Mouse (Mus musculus) liver (tissue): ENCODE results near the gene Pds5a.
"Not testable (repeated sequence)": the region's sequence is repeated elsewhere in the genome, so short reads cannot be mapped to it uniquely, and the experiment has no call there.

Source experiments
- DNase-seq: peaks from one replicate; pipeline ENCODE4 v3.0.0-alpha.2; 2020; ENCODE audit warnings: mixed read lengths

The Pds5a gene

DNA sequence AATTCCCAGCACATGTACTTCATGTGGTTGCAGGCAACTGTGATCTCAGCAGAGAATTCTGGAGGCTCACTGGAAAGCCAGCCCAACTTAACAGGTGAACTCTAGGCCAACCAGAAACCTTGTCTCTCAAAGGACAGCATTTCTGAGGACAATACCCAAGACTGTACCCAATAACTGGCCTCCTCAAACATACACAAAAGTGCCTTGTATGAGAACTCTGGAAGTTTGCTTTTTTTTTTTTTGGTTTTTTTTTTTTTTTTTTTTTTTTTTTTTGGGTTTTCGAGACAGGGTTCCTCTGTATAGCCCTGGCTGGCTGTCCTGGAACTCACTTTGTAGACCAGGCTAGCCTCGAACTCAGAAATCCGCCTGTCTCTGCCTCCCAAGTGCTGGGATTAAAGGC, 4.0 kb downstream of the Pds5a start:
- DNase-seq = not testable (repeated sequence)

DNA sequence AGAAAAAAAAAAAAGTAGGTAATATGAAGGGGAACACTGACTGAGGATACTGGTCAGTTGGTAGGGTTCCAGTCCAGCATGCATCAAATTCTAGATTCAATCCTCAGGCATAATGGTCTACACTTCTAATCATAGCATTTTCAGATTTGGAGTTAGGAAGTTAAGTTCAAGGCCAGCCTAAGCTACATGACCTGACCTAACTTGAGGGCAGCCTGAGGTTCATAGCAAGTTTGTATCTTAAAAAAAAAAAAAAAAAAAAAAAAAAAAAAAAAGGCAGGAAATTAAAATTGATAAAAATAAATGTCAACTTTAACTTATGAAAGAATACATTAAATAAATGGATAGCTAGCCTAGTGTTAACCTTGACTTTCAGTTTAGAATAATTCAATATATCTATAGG, 5.1 kb downstream of the Pds5a start:
- no peak for DNase-seq

DNA sequence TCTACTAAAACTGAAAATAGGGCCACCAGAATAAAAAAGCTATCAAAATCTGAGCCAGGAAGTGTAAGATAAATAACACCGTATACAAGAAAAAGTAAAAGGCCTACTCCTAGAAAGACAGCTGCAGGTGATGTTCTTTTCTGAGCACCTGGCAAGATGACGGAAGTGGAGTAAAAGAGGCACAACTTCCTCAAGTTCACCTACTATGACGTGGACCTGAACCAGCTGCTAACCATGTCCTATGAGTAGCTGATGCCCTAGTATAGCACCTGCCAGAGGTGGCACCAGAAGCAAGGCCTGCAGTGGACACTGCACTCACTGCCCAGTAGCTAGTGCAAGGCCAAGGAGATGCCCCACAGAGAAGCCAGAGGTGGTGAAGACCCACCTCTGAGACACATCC, 9.3 kb downstream of the Pds5a start:
- no peak for DNase-seq

DNA sequence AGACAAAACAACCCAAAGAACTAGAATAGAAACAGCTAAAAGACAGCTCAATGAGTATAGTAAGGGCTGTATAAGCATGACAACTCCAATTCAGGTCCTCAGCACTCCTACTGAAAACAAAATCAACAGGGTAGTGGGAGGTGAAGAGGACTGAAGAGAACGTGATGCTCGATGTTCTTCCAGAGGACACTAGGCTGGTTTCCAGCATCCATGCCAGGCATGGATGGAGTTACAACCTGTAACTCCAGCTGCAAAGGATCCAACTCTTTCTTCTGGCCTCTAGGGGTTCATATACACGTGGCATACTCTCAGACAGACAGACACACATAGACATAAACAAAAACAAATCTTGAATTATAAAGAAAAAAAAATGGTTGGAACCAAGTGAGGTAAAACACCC, 11.3 kb downstream of the Pds5a start:
- DNase-seq = no peak

DNA sequence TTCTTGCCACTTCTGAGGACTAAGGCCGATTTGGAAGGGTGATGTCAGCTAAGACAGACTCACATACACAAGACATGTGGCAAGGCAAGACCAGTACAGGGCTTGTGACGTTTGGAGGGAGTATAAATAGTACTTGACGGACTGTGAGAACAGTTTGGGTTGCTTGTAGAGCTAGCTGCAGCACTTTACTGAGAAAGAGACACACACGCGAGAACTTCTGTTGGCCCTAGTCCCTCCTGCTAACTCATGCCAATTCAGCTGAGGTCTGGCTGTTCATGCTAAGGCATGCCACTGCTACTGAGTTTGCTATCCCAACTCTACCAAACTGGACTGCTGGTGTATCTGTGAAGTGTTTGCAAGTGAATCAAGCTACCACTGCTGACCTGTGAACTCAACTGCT, 19.2 kb downstream of the Pds5a start:
- no peak for DNase-seq

DNA sequence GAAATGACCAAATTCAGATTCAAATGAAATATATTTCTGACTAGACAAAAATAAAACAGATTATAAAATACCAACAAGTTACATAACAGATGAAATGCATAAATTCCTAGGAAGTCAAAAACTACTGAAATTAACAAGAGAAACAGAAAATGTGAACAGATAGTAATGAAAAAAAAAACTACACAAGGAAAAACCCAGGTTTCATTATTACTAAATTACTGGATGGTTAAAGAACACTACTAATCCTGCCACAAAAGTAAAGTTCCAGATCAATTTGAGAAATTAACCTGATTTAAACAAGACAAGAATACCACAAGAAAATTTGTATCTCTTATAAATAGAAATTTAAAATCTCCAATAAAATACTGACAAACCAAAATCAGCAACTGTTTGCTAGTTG, 25.9 kb downstream of the Pds5a start:
- no peak for DNase-seq

DNA sequence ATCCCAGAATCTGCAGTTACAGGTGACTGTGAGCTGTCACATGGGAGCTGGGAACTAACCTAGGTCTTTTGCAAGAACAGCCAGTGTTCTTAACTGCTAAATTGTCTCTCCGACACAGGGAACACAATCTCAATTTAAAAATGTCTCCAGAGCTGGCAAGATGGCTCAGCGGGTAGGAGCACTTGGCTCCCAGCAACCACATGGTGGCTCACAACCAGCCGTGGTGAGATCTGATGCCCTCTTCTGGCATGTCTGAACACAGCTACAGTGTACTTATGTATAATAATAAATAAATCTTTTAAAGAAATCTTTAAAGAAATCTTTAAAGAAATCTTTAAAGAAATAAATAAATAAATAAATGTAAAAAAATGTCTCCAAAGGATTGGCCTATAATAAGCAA, 30.4 kb downstream of the Pds5a start:
- no peak for DNase-seq

DNA sequence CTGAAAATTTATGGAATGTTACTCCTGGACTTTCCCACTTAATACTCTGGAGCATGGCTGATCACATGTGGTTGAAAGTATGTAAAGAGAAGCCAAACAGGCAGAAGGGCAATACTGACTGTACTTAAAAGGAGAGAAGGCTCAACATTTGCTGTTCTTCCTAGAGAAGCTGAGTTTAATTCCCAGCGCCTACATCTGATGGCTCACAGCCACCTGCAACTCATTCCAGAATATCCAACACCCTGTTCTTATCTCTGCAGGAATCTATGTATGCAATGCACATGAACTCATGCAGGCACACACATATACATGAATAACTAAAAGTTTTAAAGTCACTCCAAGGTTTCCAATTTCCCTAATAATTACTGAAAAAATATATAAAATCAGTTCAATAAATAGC, 32.7 kb downstream of the Pds5a start:
- no peak for DNase-seq

DNA sequence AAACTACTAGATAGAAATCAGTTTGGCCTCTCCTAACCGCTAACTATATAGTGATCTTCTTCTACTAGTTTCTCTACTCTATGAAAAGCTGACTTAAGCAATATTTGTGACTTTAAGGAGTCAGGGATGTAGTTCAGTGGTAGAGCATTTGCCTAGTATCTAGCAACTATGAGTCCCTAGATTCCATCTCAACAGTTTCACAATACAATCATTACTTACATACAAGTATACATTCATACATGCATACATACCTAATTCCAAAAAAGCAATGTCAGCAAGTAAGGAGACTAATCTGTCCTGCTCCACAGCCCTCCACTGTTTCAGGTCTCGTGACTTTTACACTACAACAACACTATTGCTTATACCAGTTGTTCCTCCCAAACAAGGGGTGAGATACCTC, 36.1 kb downstream of the Pds5a start:
- no peak for DNase-seq

DNA sequence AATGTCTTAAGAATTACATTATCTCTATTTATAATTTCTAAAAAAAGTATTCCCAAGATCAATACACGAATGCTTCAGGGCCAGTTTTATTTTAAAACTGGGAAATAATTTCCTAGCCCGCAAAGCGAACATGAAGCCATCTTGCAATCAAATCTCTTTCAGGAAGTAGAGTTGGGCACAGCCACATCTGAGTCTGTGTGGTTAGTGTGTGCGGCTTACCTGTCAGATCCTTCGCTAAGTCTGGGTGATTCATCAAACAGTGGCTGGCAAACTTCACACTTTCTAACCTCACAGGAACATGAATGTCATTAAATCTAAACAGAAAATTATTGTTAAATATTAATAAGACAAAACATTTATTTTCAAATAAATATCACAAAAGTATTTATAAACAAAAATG, 44.3 kb downstream of the Pds5a start:
- no peak for DNase-seq

DNA sequence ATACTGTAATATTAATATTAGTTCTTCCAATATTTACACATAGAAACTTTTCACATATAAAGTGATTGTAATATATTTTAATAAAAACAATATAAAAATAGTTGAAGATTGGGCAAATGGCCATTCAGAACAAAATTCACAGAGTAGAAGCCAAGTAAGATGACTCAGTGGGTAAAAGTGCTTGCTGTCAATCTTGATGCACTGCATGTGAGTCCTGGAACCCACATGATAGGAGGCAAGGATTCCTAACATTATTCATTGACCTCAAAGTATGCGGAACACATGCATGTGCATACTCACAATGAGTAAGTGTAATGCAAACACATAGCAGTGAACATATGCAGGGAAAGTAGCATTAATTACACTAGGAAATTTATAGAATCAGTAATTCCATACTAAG, 59.2 kb downstream of the Pds5a start:
- no peak for DNase-seq

DNA sequence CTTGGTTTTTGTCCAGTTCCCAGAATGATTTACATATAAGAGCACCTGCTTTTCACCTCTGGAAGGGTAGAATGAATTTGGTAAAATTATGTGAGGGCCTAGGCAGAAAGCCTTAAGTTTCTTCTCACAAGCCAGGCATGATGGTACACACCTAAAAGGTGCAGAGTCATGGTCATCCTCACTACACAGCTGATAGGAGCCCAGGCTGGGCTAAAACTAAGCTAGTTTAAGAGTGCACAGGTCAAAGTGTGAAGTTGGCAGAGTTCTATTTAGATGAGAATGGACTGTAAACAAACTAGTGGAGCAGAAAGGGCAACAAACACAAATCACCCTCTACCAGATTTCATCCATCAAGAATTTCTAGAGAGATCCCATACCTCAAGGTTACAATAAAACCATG, 73.7 kb downstream of the Pds5a start:
- no peak for DNase-seq

DNA sequence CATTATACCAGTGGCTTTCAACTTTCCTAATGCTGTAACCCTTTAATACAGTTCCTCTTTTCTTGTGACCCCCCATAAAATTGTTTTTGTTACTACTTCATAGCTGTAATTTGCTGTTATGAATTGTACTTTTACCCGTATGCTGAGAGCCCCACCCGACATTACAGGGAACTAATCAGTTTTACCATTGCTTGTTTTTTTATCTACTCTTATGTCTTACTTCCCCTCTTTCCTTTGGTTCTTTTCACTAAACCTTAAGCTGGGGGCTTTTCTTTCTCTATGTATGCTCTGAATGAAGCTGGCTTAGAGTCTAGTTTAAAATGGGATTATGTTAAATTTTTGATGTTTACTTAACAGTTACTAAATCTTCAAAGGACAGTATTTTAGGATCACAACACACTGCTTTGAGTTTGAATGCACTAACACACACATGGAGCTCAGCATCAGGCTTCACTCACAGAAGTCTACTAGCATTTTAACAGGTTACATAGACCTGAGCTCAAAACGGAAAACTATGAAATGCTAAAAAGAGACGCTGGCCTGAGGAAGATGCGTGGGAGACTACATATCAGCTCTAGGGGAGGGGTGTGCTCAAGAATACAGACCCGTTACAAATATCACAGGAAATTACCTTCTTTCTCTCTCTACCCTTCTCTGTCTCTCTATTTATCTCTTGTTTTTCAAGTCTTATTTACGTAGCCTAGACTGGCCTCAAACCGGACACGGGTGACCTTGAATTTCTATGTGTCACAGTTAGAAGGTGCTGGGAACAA, 84.7 kb downstream of the Pds5a start:
- no peak for DNase-seq

DNA sequence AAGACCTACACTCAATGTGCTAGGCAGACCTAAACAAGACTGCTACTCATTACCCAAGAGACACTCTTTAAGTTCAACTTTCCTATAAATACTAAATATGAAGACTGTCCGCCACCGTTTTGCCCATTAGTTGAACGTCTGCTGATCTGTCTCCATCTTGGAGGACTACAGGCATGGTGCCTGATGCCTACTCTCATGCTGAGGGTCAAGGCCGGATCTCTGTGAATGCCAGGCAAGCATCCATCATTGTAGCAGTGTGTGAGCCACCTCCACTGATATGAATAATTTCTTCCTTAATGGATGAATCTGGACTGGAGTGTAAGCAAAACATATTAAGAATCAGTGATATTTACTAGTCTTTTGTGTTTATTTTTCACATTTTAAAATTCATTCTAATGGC, 87.5 kb downstream of the Pds5a start:
- DNase-seq = no peak

DNA sequence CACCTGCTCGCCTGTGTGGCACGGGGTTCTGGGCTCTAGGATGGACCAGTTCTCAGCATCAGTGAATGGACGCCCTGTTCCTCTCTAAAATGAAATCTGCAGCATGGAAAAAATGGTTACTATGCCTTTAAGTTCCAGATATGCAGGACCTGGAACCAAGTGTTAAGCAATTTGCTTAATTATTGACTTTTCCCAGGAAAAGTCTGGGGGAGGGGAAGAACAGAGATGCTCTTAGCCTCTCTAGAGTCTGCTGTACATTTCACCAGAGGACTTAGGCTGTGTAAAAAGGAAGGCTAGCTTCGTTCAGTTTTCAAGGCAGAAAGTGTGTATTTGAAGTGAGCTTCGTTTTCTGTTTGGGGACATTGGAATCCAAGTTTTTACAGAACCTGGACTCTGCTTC, 88.3 kb downstream of the Pds5a start:
- DNase-seq = no peak

DNA sequence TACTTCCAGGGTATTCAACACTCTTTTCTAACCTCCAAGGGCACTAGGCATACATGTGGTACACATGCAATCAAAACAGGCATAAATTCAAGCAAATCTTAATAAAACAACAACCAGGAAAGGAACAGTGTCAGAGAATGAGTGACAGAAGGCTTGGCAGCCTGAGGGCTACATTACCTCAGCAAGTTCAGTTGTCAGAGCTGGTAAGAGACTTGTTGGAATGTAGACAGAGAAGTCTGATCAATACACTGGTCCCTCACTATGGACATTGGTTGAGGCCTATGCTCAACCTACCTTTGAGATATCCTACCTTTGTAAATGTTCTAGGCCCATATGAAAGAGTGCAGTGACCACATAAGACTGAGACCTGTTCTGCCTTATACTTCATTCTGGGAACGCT, 91.3 kb downstream of the Pds5a start:
- no peak for DNase-seq

DNA sequence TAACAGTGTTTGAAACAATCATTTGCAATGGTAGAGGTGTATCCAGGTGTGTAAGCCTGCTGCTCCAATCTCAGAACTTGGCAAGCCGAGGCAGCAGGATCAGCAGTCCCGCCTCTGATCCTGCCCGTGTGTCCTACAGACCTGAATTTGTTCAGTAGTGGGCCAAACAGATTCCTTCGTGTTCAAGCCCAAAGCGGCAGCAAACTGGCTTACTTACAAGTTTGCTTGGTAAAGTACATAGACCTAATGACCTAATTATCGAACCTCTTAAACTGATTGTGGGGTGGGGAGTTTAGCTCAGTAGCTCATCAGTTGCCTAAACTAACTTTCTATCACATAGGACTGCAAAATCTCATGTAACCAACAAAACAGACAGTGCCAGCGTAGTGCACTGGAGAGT, 98.4 kb downstream of the Pds5a start:
- DNase-seq = no peak

DNA sequence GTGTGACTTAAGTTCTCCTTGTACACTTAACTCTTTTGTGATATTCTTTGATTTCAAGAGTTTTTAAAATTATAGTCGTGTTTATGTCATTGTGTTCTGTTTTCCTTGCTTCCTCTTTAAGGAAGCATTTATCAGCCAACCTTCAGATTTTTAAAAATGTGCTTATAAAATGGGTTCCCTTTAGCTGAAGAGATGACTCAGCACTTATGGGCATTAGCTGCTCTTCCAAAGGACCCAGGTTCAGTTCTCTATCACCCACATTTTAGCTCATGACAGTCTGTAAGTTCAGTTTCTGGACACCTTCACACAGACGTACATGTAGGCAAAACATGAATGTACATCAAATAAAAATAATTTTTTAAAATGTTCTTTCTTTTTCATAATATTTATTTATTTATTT, 105.7 kb downstream of the Pds5a start:
- DNase-seq = no peak

DNA sequence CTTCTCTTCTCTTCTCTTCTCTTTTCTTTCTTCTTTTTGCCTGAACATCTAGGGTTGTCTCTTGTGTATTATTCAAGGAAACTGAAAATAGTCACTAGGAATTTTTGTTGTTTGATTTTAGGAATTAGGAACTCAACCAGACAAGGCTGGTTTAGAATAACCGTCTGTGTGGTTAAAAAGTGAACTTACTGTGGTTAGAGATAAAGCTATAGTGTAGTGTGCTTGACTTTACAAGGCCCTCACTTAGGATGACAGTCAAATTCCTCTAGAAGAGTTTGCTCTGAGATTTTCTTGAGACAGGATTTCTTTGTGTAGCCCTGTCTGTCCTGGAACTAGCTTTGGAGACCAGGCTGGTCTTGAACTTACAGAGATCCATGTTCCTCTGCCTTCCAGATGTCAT, 107.9 kb downstream of the Pds5a start:
- DNase-seq = no peak

DNA sequence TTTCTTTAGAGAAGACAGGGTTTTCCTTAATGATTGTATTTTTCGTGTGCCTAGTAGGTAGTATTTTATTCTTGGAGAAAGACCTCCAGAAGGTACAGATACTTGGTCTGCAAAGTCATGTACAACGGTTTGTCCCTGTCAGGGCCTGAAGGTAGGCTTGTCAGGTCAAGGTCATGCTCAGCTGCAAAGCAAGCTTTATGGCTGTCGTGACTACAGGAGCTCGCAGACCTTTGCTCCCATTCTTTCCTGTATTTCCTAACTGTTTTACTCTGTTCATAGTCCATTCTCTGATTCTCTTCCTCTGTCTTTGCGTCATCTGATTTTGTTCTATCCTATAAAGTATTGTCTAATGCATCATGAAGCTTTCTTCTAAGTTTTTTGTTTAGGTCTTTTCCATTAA, 111.8 kb downstream of the Pds5a start:
- DNase-seq = peak; percentile 11

DNA sequence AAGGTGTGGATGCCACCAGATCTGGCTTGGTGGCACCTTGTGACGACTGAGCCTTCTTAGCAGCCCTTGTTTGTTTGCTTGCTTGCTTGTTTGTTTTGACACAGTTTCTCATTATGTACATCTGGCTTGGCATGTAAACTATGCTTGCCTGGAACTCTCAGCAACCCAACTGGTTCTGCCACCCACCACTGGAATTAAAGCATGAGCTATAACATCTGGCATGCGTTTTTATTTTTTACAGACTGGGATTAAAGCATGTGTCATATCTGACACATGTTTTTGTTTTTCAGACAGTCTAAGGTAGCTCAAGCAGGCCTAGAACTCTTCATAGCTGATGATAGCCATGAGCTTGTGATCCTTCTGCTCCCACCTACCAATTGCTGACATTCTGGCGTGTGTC, 119.5 kb downstream of the Pds5a start:
- no peak for DNase-seq

DNA sequence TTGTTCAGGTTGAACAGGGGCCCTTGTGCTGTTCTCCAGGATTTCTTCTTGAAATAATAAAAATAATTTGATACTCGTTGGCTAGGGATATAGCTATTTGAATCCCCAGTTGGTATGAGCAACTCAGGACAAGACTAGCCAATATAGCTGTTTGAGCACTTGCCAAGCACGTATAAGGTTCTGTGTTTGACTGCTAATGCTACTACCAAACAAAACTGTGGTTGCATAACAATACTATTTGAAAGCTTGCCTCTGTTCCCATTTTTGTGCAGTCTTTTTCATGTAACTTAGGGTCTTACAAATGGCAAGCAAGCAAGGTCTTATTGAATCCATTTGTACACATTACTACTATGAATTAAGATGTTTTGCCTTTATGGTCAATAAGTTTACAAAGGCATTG, 122.2 kb downstream of the Pds5a start:
- no peak for DNase-seq

DNA sequence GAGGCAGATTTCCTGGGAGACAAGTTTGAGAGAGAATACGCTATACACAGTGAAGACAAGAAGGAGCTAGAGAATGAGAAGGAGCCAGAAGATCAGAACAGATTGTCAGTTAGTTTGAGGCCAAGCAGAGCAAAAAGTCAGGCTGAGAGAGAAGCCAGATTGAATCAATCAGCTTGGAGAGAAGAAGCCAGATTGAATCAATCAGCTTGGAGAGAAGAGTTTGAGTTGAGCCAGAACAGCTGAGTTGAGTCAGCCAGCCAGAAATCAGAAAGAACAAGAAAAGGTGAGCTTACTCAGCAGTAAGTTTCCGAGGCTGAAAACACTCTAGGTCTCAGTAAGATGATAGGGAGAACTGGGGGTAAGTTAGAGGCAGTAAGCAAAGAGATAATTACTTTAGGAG, 123.2 kb downstream of the Pds5a start:
- no peak for DNase-seq

DNA sequence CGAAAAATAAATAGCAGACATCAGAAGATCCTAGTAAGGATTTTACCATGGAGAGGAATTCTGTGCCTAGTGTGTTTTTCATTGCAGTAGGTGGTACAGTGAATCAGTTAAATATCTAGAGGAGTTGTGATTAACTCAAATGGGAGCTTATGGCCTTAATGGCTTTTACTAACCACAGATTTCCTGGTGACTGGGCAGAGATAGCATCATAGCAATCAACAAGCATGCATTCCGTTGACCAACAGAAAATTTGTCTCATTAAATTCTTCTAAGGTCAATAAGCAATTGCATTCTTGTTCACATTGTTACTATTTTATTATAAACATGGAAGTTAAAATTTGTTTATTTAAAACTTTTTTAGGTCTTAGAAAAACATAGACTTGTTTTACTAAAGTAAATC, 132.6 kb downstream of the Pds5a start:
- no peak for DNase-seq

DNA sequence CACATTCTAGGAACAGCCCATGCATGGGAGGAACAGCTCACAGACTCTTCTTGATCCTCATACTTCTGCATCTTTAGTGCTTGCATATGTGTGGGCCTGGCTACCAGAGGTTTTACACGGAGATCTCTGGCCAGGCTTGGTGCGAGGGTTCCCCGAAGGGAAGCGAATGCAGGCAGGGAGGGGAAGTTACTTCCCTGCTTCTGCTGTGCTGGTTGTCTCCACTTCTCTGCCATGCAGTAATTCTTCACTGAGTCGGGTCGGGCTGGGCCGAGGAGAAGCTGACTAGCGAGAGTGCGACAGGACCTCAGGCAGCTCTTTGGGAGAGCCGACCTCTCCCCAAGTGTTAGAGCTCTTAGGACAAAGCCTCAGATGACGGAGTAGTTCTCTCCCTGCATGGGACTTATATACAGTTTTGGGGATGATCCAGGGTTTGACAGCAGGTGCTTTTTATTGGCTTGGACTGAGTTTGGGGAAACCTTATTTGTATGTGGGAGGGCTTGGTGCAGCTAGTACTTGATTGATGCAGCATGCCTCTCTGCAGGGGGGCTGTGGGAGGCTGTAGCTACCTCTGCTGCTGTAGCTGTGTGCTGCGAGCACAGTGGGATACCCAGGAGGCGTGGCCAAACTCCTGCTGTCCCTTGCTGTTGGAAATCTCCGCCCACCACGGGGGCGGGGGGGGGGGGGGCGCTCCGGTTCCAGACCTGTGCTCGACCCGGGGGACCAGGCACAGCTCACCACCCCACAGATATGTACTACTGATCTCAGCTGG, 136.8 kb downstream of the Pds5a start:
- DNase-seq = no peak
